Mouse (Mus musculus) left cerebral cortex, postnatal 10 days (tissue): Measurements from ENCODE around the gene Sprr3. TPM values are rescaled to one million over a fixed set of nuclear protein-coding genes. Genes with fewer than 3 reads are reported as not detected.
"Not testable (repeated sequence)": the region's sequence is repeated elsewhere in the genome, so short reads cannot be mapped to it uniquely, and the experiment has no call there.

Experiments used
- DNase-seq, 2 experiments: peaks; one replicate each; pipeline ENCODE4 v3.0.0; 2021 to 2022; ENCODE audit warnings: low spot score in 2 of 2, mixed read lengths in 1 of 2; ENCODE audit errors: extremely low spot score in 1 of 2
- intact Hi-C: fragments of 180-260 bp; cut with DNase I; formaldehyde crosslinking; loops from one replicate; pipeline ENCODE4 v1.15.1; 2025
- total RNA-seq, 2 experiments: library from RNA; stranded (reverse); gene quantifications; 2 replicates each; pipeline ENCODE4 v1.2.3; 2021

Gene Sprr3
- not detected for total RNA-seq

GRCm38 (mm10) chr3:92458620-92459019 lies at the start of gene Sprr3:
Gene Sprr3, minus strand, starts transcription at chr3:92458720.
- intact Hi-C loops: no loop called here
- DNase-seq: no peak

DNA sequence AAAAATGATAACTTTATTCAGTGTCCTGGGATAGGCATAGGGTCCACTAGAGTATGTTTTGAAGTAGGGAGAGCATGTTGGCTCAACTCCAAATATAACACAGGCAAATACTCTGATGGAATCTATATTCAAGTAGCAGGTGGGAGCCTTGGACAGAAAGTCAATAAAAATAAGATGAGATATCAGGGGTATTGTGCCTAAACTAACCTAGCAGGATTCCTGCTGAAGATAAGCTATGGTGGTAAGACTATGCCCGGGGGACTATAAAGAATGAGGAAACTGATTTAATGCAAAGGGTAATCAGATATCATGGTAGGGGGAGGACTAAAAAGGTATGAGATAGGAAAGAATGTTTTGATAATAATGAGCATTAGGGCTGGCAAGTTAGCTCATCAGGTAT lies 49.7 kb upstream of the Sprr3 start:
- intact Hi-C loops: no loop called here
- no peak for DNase-seq

DNA sequence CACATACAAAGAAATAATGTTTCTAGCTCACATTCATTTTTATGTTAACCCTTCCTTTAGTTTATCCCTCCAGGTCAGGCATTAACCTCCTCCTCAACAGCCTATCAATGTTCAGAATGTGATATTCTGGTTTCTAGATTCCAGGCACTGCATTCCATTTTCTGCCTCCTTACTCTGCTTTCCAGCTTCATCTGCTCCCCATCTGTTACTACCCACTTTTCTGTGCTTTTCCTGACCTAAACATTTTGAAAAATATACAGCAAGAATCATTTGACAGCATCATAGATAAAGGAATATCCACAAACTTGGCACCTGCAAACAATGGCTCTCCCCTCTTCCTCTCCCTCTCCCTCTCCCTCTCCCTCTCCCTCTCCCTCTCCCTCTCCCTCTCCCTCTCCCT lies 45.0 kb upstream of the Sprr3 start:
- DNase-seq: no peak
- intact Hi-C loops: no loop called here

GRCm38 (mm10) chr3:92500393-92500792 lies 41.9 kb upstream of the Sprr3 start, which contains the start of gene Sprr4:
Gene Sprr4, minus strand, starts transcription at chr3:92500493.
- intact Hi-C loops: no loop called here
- DNase-seq: no peak

DNA sequence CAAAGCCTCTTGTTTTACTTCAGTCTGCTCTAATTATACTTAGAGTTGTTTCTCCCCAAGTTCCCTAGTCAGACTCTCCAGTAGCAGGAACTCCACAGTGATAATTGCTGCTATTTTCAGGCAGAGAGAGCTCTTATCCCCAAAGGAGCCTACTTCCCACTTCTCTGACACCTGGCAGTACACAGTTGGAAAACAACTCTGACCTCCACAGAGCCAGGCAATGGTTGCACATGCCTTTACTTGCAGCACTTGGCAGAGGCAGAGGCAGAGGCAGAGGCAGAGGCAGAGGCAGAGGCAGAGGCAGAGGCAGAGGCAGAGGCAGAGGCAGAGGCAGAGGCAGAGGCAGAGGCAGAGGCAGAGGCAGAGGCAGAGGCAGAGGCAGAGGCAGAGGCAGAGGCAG lies 31.7 kb upstream of the Sprr3 start:
- intact Hi-C loops, DNase-seq: not testable (repeated sequence)

GRCm38 (mm10) chr3:92486307-92486706 lies 27.8 kb upstream of the Sprr3 start:
- no peak for DNase-seq
- intact Hi-C loops: no loop called here

DNA sequence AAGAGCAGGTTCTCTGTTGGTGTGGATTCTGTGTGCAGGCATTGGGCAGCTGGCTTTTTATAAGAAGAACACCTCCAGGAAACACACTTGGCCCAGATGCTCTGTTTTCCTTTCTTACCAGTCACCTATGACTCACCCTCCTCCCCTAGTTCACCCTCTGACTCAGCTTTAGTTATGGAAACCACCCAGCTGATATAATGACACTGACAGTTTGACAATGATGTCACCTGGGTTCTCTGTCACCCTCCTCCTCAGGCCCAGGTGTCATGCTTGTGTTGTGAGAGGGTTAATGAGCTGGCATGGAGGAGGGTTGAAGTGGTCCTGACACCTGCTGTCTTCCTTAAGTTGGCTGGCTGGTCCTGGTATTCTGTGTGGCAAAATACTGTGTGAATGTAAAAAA lies 27.3 kb upstream of the Sprr3 start, which contains the start of gene Sprr1a:
Gene Sprr1a, minus strand, starts transcription at position 33 of the 400 bp plus-strand sequence.
- intact Hi-C loops: no loop called here

GRCm38 (mm10) chr3:92481249-92481648 lies 22.7 kb upstream of the Sprr3 start:
- DNase-seq, intact Hi-C loops: not testable (repeated sequence)

More for the DNA sequence above, 27.3 kb upstream of the Sprr3 start, which contains the start of gene Sprr1a:
- no peak for DNase-seq

DNA sequence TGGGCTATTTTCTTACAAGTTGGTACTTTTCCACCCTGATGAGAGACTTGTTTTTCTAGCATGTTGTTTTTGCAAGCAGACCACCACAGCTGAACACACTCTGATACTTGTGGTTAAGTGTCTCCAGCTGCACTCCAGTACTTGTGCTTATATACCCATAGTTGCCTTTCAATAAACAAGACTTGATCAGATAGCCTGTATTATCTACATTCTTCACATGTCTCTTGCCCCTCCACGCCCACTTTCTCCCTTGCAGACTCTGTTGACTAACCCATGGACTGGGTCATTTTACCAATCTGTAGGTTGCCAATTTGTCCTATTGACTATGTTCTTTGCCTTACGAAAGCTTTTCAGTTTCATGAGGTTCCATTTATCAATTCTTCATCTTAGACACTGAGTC lies 11.6 kb upstream of the Sprr3 start:
- intact Hi-C loops: no loop called here
- no peak for DNase-seq

DNA sequence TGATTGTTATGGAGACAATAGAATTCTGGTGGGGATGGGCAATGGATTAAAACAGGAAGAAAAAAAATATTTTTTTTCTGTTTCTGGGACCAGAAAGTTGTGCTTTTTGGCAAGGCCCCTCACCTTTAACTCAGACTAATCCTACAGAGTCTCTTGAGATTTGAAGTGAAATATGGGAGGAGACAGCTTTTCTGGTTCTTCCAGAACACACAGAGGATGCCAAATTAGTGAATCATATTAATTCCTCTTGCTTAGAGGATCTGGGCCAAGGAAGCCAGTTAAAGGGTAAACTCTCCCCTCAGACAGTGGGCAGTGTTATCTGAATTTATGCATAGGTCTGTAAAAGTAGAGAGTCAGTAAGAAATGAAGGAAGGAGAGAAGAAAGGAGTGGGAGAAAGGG lies 8.9 kb upstream of the Sprr3 start:
- DNase-seq: no peak
- intact Hi-C loops: no loop called here

DNA sequence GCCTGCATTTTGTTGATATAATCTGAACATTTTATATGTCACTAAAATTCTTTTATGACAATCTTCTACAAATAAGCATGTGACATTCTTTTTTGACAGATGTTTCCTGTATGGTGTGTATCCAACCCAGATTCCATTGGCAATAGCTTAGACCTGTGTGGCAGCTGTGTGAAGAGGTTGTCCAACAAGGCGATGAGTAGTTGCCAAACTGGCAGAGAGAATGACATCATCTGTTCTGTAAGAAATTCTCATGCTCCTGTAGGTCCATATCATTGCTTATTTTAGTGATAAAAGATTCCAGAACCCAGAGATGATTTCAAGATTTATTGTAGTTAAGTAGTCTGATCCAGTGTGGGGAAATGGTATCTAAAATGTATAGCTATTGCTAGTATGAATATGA lies 8.1 kb upstream of the Sprr3 start:
- DNase-seq: no peak
- intact Hi-C loops: no loop called here

GRCm38 (mm10) chr3:92455151-92455550 lies 3.4 kb downstream of the Sprr3 start:
- intact Hi-C loops: no loop called here
- no peak for DNase-seq

- intact Hi-C loops: no loop called here
- no peak for DNase-seq
Measured at GRCm38 (mm10) chr3:92440177-92440576, 18.3 kb downstream of the Sprr3 start.

DNA sequence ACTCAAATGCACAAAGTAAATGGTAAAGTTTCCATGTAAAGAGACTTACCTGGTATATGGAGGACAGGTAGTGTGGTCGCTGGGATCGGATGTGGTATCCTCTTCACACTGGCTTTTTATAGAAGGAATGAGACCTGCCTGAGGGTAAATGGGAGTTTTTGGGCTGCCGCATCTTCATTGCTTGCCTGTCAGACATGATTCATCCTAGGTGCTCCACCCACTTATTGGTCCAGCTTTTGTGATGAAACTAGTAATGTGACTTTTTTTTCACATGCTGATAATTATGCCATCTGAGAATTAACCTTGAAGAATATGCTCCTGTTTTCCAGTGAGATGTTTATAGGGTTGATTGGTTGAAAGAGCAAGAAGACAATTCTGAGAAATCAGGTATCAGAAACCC lies 19.8 kb downstream of the Sprr3 start, which contains the start of gene Sprr1b:
Gene Sprr1b, minus strand, starts transcription at position 101 of the 400 bp plus-strand sequence.
- no peak for DNase-seq
- intact Hi-C loops: no loop called here

DNA sequence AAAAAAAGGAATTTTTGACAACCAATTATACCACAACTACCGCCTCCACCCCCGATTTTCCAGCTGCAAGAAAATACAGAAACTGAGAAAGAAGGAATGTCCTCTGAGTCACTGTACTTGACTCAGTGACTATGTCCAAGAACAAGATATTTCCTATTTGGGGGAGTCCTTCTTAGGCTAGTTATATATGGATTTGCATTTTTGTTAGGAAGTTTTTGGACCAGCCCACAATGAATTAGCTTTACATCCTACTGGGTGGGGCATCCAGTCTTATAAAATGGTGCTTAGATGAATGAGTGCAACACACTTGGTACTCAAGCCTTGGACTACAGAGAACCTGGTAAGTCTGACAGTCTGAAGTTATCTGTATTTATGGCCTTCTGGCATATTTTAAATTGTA lies 26.2 kb downstream of the Sprr3 start, which contains the start of gene Sprr2k:
Gene Sprr2k, plus strand, starts transcription at position 301 of the 400 bp plus-strand sequence.
- intact Hi-C loops: no loop called here
- DNase-seq: no peak

DNA sequence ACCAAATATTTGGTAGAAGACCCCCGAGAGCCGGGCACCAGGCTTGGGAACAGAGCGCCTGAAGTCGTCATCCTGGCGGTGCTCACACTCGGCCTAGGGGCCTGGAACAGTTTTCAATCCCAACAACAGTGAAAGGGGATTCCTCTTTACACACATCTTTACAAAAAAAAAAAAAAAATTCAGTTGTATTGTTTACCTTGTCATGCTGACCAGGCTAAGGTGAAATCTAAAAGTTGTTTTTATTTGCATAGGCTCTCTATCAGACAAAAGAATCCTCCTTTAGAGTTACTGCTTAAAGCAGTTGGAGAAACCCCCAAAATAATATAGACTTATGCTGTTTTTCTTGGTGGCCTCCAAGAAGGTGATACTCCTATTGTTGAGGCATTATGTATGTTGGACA lies 29.2 kb downstream of the Sprr3 start, which contains the start of gene Gm9774:
Gene Gm9774, minus strand, starts transcription at position 101 of the 400 bp plus-strand sequence.
- DNase-seq: no peak

GRCm38 (mm10) chr3:92417782-92418181 lies 40.7 kb downstream of the Sprr3 start, which contains the start of gene Sprr2j-ps:
Gene Sprr2j-ps, plus strand, starts transcription at chr3:92418082.
- DNase-seq: no peak
- intact Hi-C loops: no loop called here

More for the DNA sequence above, 29.2 kb downstream of the Sprr3 start, which contains the start of gene Gm9774:
- intact Hi-C loops: no loop called here

DNA sequence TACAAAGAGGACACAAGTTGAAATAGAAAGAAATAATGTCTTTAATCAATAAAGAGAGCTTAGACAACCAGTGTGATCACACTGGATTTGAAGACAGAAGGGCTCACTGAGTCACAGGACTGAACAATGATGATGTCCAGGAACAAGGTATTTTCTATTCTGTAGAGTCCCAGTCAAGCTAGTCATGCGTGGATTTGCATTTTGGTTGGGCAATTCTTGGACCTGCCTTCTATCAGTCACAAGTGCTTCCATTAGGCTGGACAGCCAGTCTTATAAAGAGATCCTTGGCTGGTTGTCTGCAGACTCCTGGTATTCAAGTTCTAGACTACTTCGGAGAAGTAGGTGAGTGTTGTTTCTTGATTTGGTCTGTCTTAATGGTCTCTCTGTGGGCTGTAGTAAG lies 50.8 kb downstream of the Sprr3 start, which contains the start of gene Sprr2i:
Gene Sprr2i, plus strand, starts transcription at position 301 of the 400 bp plus-strand sequence.
- intact Hi-C loops: no loop called here
- DNase-seq: no peak
